Comparison of ENCODE assay signal across 8 mouse cellular contexts in genomic region chr11:114704071-114704913, GRCm38 (mm10). TPM values are rescaled to one million over a fixed set of nuclear protein-coding genes. Genes with fewer than 3 reads are reported as not detected.
DNase-seq lines count a peak whose midpoint lies in the region; ATAC-seq and TF ChIP-seq lines count a peak whose summit lies in the region.

No protein-coding gene starts in this region.

- no peak overlapping the region for H3K4me2 ChIP-seq in kidney, embryonic 14.5 days (replicated peaks; ENCODE audit: low read depth, low read length)
- H3K4me2 ChIP-seq in forebrain, embryonic 15.5 days (replicated peaks) = peak overlapping the region; percentile 24
- peak overlapping the region; percentile 24; the same call in 1 of the 2 replicates for H3K4me2 ChIP-seq in neural tube, embryonic 15.5 days

- no peaks in the 10 kb centered on the region for H3K36me3 ChIP-seq in kidney, embryonic 14.5 days (ENCODE audit: control insufficient read depth, insufficient read depth, low read length)
- H3K36me3 ChIP-seq in kidney, adult 2 months (ENCODE audit: control insufficient read depth, insufficient read depth, low read length) = no peaks in the 10 kb centered on the region
- peaks cover 3% of the 10 kb centered on the region; the same call in 1 of the 2 replicates for H3K36me3 ChIP-seq in forebrain, embryonic 15.5 days
- 0 out of 2 replicates have a peak, but pooled peaks cover 2% of the 10 kb centered on the region for H3K36me3 ChIP-seq in neural tube, embryonic 15.5 days

- H3K9me3 ChIP-seq in kidney, embryonic 14.5 days (ENCODE audit: control insufficient read depth, low read length) = no peaks in the 10 kb centered on the region
- no peaks in the 10 kb centered on the region for H3K9me3 ChIP-seq in forebrain, embryonic 15.5 days
- no peaks in the 10 kb centered on the region for H3K9me3 ChIP-seq in neural tube, embryonic 15.5 days (replicated peaks)

- no peaks in the 10 kb centered on the region for H3K4me1 ChIP-seq in kidney, embryonic 14.5 days (ENCODE audit: control insufficient read depth, insufficient read depth, low read length)
- no peaks in the 10 kb centered on the region for H3K4me1 ChIP-seq in kidney, adult 2 months (ENCODE audit: control insufficient read depth, insufficient read depth, low read length)
- H3K4me1 ChIP-seq in forebrain, embryonic 15.5 days = peaks cover 29% of the 10 kb centered on the region
- H3K4me1 ChIP-seq in neural tube, embryonic 15.5 days = peaks cover 23% of the 10 kb centered on the region

- no peak for ATAC-seq in kidney, embryonic 14.5 days (ENCODE audit: low FRiP score, low TSS enrichment)
- peak; percentile 86 for ATAC-seq in forebrain, embryonic 15.5 days (replicated peaks)
- ATAC-seq in neural tube, embryonic 15.5 days (ENCODE audit: low FRiP score) = peak; percentile 88

- H3K27me3 ChIP-seq in kidney, embryonic 14.5 days (ENCODE audit: control insufficient read depth, insufficient read depth, low read length) = no peaks in the 10 kb centered on the region
- no peaks in the 10 kb centered on the region for H3K27me3 ChIP-seq in kidney, adult 2 months (replicated peaks; ENCODE audit: control insufficient read depth, insufficient read depth, low read length)
- H3K27me3 ChIP-seq in forebrain, embryonic 15.5 days = no peaks in the 10 kb centered on the region
- no peaks in the 10 kb centered on the region for H3K27me3 ChIP-seq in neural tube, embryonic 15.5 days (replicated peaks)

- no peak for TF ChIP-seq CTCF in kidney, adult 2 months (conservative IDR thresholded peaks at IDR 0.05; ENCODE audit: insufficient read depth, insufficient read length, low read depth, low read length)

- H3K4me3 ChIP-seq in kidney, embryonic 14.5 days (ENCODE audit: low read length) = no peak overlapping the region
- H3K4me3 ChIP-seq in kidney, adult 2 months (ENCODE audit: insufficient read depth, low read depth, low read length) = no peak overlapping the region
- no peak overlapping the region for H3K4me3 ChIP-seq in forebrain, embryonic 15.5 days
- no peak overlapping the region for H3K4me3 ChIP-seq in neural tube, embryonic 15.5 days (replicated peaks)

- intact Hi-C loops in heart, postnatal 25 days (cut with DNase I) = no loop called here

- WGBS in kidney, embryonic 14.5 days = 61% methylated on average over 22 of the region's 22 CpGs
- 68% methylated on average over 22 of the region's 22 CpGs for WGBS in kidney, adult 2 months
- WGBS in forebrain, embryonic 15.5 days = 22% methylated on average over 22 of the region's 22 CpGs
- WGBS in neural tube, embryonic 15.5 days = 31% methylated on average over 22 of the region's 22 CpGs

- no peak overlapping the region for H3K27ac ChIP-seq in kidney, embryonic 14.5 days (ENCODE audit: low read depth, low read length)
- H3K27ac ChIP-seq in kidney, adult 2 months (ENCODE audit: insufficient read depth, low read depth, low read length) = no peak overlapping the region
- peak overlapping the region; percentile 70 for H3K27ac ChIP-seq in forebrain, embryonic 15.5 days (replicated peaks)
- peak overlapping the region; percentile 67 for H3K27ac ChIP-seq in neural tube, embryonic 15.5 days (replicated peaks)

- peak overlapping the region; percentile 2; the same call in 1 of the 2 replicates for H3K9ac ChIP-seq in kidney, embryonic 14.5 days (ENCODE audit: low read depth, low read length)
- H3K9ac ChIP-seq in forebrain, embryonic 15.5 days (replicated peaks) = no peak overlapping the region
- H3K9ac ChIP-seq in neural tube, embryonic 15.5 days (replicated peaks) = no peak overlapping the region; the same call in 1 of the 2 replicates

- no peak for TF ChIP-seq POLR2A in kidney, adult 2 months (IDR thresholded peaks at IDR 0.05; ENCODE audit: low read depth, low read length)

- DNase-seq in kidney, adult 2 months = no peak
- peak; percentile 33 to 55 for DNase-seq in layer of hippocampus, postnatal 25 days (ENCODE audit: extremely low spot score in 1 of 2, low spot score in 1 of 2)
- no peak for DNase-seq in adrenal gland, adult (ENCODE audit: inconsistent age in 2 of 2, low spot score in 1 of 2)
- DNase-seq in adipocyte (ENCODE audit: low spot score) = no peak
- no peak for DNase-seq in heart, postnatal 25 days (ENCODE audit: low spot score)

RNA-seq across cellular contexts. Expression of gene Dnaic2, which starts 22.9 kb away (rescaled TPM):
- polyA plus RNA-seq in kidney, embryonic 14.5 days (2014; fragmentation: Nextera tagmentation; extraction: Ambion mirVana) = 0.28 and 0.36 TPM in 2 replicates
- polyA plus RNA-seq in kidney, adult 2 months (2012; rRNA removed) = 0.47 and 0.72 TPM in 2 replicates
- 1.9 and 2.6 TPM in 2 replicates for polyA plus RNA-seq in forebrain, embryonic 15.5 days (2015; fragmentation: Nextera tagmentation; extraction: Ambion mirVana)
- 1 to 10 TPM; 1.4 to 1.9 TPM for total RNA-seq in layer of hippocampus, postnatal 25 days (2021)
- polyA plus RNA-seq in neural tube, embryonic 15.5 days (2015; fragmentation: Nextera tagmentation; extraction: Ambion mirVana) = 1.7 and 1.9 TPM in 2 replicates
- under 1 TPM; 0.13 to 0.25 TPM for total RNA-seq in heart, postnatal 25 days (2021)

RNA-seq across cellular contexts. Expression of gene Ttyh2, which starts 29.1 kb away (rescaled TPM):
- polyA plus RNA-seq in kidney, embryonic 14.5 days (2014; fragmentation: Nextera tagmentation; extraction: Ambion mirVana) = 9.1 and 10.4 TPM in 2 replicates
- 34.4 and 40.6 TPM in 2 replicates for polyA plus RNA-seq in kidney, adult 2 months (2012; rRNA removed)
- polyA plus RNA-seq in forebrain, embryonic 15.5 days (2015; fragmentation: Nextera tagmentation; extraction: Ambion mirVana) = 23.1 and 24.1 TPM in 2 replicates
- 10 to 100 TPM; 28.8 to 34.0 TPM for total RNA-seq in layer of hippocampus, postnatal 25 days (2021)
- polyA plus RNA-seq in neural tube, embryonic 15.5 days (2015; fragmentation: Nextera tagmentation; extraction: Ambion mirVana) = 30.0 and 31.0 TPM in 2 replicates
- total RNA-seq in heart, postnatal 25 days (2021) = 1 to 10 TPM; 5.3 to 5.8 TPM

RNA-seq across cellular contexts. Expression of gene Rpl38, which starts 36.0 kb away (rescaled TPM):
- 1,061 and 1,397 TPM in 2 replicates for polyA plus RNA-seq in kidney, embryonic 14.5 days (2014; fragmentation: Nextera tagmentation; extraction: Ambion mirVana)
- 432 and 738 TPM in 2 replicates for polyA plus RNA-seq in kidney, adult 2 months (2012; rRNA removed)
- 787 and 864 TPM in 2 replicates for polyA plus RNA-seq in forebrain, embryonic 15.5 days (2015; fragmentation: Nextera tagmentation; extraction: Ambion mirVana)
- total RNA-seq in layer of hippocampus, postnatal 25 days (2021) = 100 to 1,000 TPM; 761 to 890 TPM
- 804 and 844 TPM in 2 replicates for polyA plus RNA-seq in neural tube, embryonic 15.5 days (2015; fragmentation: Nextera tagmentation; extraction: Ambion mirVana)
- 100 to 1,000 TPM; 532 to 566 TPM for total RNA-seq in heart, postnatal 25 days (2021)

Comparison
In these comparisons a context has a peak if more than half of its experiments do, and no peak if none do; other contexts are left out.
1. H3K27ac ChIP-seq: peak in forebrain, embryonic 15.5 days (single experiment) and neural tube, embryonic 15.5 days (single experiment); none in kidney, embryonic 14.5 days (single experiment) and kidney, adult 2 months (single experiment).
2. DNase-seq: peak in layer of hippocampus, postnatal 25 days (2 of 2); none in kidney, adult 2 months (single experiment), adrenal gland, adult (0 of 2), adipocyte (single experiment) and heart, postnatal 25 days (single experiment).